Mouse (Mus musculus): ENCODE measurements around the gene Zim1. TPM values are rescaled to one million over a fixed set of nuclear protein-coding genes. Genes with fewer than 3 reads are reported as not detected.
A peak's percentile ranks its signal among the peaks of the same experiment; 100 is the strongest.

The Zim1 gene
- polyA plus RNA-seq, 1 experiment from 2014 or later: 5.7 TPM

GRCm38 (mm10) chr7:6709396-6709795 is 13.1 kb upstream of the Zim1 start:
- ATAC-seq (ENCODE audit: low FRiP score): no peak
- WGBS: 95% methylated on average over 15 of the region's 15 CpGs
- peaks cover 76% of the 10 kb centered on the region for H3K36me3 ChIP-seq
- no peaks in the 10 kb centered on the region for H3K9me3 ChIP-seq (replicated peaks)
- H3K4me3 ChIP-seq (replicated peaks): no peak overlapping the region
- no peak overlapping the region for H3K9ac ChIP-seq (replicated peaks)
- no peaks in the 10 kb centered on the region for H3K4me1 ChIP-seq
- no peak overlapping the region for H3K4me2 ChIP-seq
- no peaks in the 10 kb centered on the region for H3K27me3 ChIP-seq (replicated peaks)
- no peak overlapping the region for H3K27ac ChIP-seq (replicated peaks)

GRCm38 (mm10) chr7:6708451-6709180 is 12.4 kb upstream of the Zim1 start:
- H3K27ac ChIP-seq (replicated peaks): no peak overlapping the region
- no peak overlapping the region for H3K4me3 ChIP-seq (replicated peaks)
- H3K4me1 ChIP-seq: no peaks in the 10 kb centered on the region
- H3K36me3 ChIP-seq: peaks cover 74% of the 10 kb centered on the region
- no peak overlapping the region for H3K4me2 ChIP-seq
- H3K9ac ChIP-seq (replicated peaks): no peak overlapping the region
- no peaks in the 10 kb centered on the region for H3K27me3 ChIP-seq (replicated peaks)
- no peaks in the 10 kb centered on the region for H3K9me3 ChIP-seq (replicated peaks)
- WGBS: 89% methylated on average over 17 of the region's 17 CpGs
- ATAC-seq (ENCODE audit: low FRiP score): no peak

- 95% methylated on average over 23 of the region's 23 CpGs for WGBS
- Histone ChIP-seq H3K4me1 (no peaks in the 10 kb centered on the region), H3K4me2 (no peak overlapping the region), H3K27me3 (replicated peaks) (no peaks in the 10 kb centered on the region), H3K36me3 (peaks cover 64% of the 10 kb centered on the region), H3K9me3 (replicated peaks) (no peaks in the 10 kb centered on the region), H3K27ac (replicated peaks) (no peak overlapping the region), H3K9ac (replicated peaks) (no peak overlapping the region), H3K4me3 (replicated peaks) (no peak overlapping the region)
- no peak for ATAC-seq (ENCODE audit: low FRiP score)
These were observed 11.3 kb upstream of the Zim1 start for GRCm38 (mm10) chr7:6707416-6708015.

DNA sequence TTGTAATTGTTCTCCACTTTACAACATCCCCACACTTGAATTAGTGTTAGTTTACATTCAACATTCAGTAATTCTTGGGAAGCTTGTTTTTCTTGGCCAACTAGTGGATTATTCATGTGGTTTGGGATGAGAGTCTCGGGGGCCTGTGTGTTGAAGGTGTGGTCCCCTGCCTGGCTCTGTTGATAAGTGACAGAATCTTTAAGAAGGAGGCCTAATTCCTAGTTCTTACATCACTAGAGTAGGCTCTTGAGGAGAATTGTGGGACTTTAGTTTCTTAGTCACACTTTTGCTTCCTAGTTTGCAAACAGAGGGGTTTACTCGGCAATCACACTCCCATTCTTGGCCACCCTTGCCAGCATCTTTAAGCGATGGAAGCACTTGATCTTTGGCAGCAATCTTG is 3.0 kb upstream of the Zim1 start:
- no peaks in the 10 kb centered on the region for H3K27me3 ChIP-seq (replicated peaks)
- H3K27ac ChIP-seq (replicated peaks): no peak overlapping the region
- H3K9me3 ChIP-seq (replicated peaks): no peaks in the 10 kb centered on the region
- no peaks in the 10 kb centered on the region for H3K36me3 ChIP-seq
- 81% methylated on average over 3 of the region's 3 CpGs for WGBS
- no peak for ATAC-seq (ENCODE audit: low FRiP score)
- H3K9ac ChIP-seq (replicated peaks): no peak overlapping the region
- no peak overlapping the region for H3K4me2 ChIP-seq
- peaks cover 7% of the 10 kb centered on the region; the same call in 1 of the 2 replicates for H3K4me1 ChIP-seq
- no peak overlapping the region for H3K4me3 ChIP-seq (replicated peaks)

DNA sequence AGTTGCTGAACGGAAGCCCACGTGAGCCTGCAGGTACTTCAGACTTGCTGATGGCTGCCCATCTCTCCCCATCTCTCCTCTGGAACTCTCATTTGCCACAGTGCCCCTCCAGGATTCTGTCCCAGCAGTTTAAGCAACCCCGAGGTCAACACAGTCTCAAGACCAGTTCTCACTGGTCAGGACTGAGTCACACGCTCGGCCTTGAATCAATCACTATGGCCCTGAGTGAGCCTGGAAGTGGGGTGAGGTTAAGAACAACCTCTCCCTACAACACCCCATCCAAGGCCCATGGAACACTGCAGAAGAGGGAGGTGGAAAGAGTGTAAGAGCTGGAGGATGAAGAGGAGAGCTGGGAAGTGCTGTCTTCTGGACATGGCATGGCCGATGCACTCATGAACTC is 10.7 kb downstream of the Zim1 start:
- no peak overlapping the region for H3K4me3 ChIP-seq (replicated peaks)
- 0 out of 2 replicates have a peak, but pooled peaks cover 8% of the 10 kb centered on the region for H3K4me1 ChIP-seq
- no peaks in the 10 kb centered on the region for H3K27me3 ChIP-seq (replicated peaks)
- ATAC-seq (ENCODE audit: low FRiP score): no peak
- H3K27ac ChIP-seq (replicated peaks): no peak overlapping the region
- no peaks in the 10 kb centered on the region; the same call in 1 of the 2 replicates for H3K36me3 ChIP-seq
- 94% methylated on average over 6 of the region's 6 CpGs for WGBS
- no peaks in the 10 kb centered on the region for H3K9me3 ChIP-seq (replicated peaks)
- no peak overlapping the region for H3K9ac ChIP-seq (replicated peaks)
- no peak overlapping the region for H3K4me2 ChIP-seq

GRCm38 (mm10) chr7:6666726-6667125 is 29.5 kb downstream of the Zim1 start:
- Histone ChIP-seq H3K27ac (replicated peaks) (no peak overlapping the region), H3K4me1 (no peaks in the 10 kb centered on the region), H3K4me3 (replicated peaks) (no peak overlapping the region), H3K4me2 (no peak overlapping the region), H3K9me3 (replicated peaks) (no peaks in the 10 kb centered on the region), H3K36me3 (no peaks in the 10 kb centered on the region), H3K9ac (replicated peaks) (no peak overlapping the region), H3K27me3 (replicated peaks) (no peaks in the 10 kb centered on the region)
- WGBS: 74% methylated on average over 3 of the region's 3 CpGs
- no peak for ATAC-seq (ENCODE audit: low FRiP score)

GRCm38 (mm10) chr7:6663430-6663829 is 32.8 kb downstream of the Zim1 start:
- Histone ChIP-seq H3K36me3 (no peaks in the 10 kb centered on the region), H3K4me1 (no peaks in the 10 kb centered on the region), H3K9me3 (replicated peaks) (no peaks in the 10 kb centered on the region), H3K27ac (replicated peaks) (no peak overlapping the region), H3K4me3 (replicated peaks) (no peak overlapping the region), H3K4me2 (no peak overlapping the region), H3K27me3 (replicated peaks) (no peaks in the 10 kb centered on the region), H3K9ac (replicated peaks) (no peak overlapping the region)
- ATAC-seq (ENCODE audit: low FRiP score): no peak
- WGBS: 83% methylated on average over 7 of the region's 7 CpGs

- no peaks in the 10 kb centered on the region for H3K9me3 ChIP-seq (replicated peaks)
- H3K36me3 ChIP-seq: no peaks in the 10 kb centered on the region
- H3K27ac ChIP-seq (replicated peaks): no peak overlapping the region
- no peak overlapping the region for H3K4me3 ChIP-seq (replicated peaks)
- no peak overlapping the region for H3K9ac ChIP-seq (replicated peaks)
- H3K27me3 ChIP-seq (replicated peaks): no peaks in the 10 kb centered on the region
- no peaks in the 10 kb centered on the region for H3K4me1 ChIP-seq
- H3K4me2 ChIP-seq: no peak overlapping the region
- peak; percentile 61; the same call in 1 of the 2 replicates for ATAC-seq (ENCODE audit: low FRiP score)
- 18% methylated on average over 2 of the region's 2 CpGs for WGBS
These were observed 36.6 kb downstream of the Zim1 start for GRCm38 (mm10) chr7:6659605-6660004.

DNA sequence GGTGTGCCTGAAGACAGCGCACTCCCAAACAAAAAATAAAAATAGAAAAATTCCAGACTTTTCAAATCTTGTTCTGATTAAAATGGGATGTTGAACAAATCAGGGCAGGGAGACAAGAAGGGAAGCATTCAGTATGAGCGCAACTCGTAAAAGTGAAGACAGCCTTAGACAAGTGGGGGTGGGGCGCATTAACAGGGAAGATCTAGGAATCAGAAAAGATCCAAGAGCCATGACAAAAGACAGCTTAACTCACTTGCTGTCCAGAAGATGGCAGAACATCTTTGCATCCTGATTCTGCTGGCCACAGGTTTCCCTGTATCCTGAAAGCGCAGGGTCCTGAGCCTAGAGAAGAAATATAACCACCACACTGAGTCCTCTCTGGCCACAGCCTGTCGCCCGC is 37.6 kb downstream of the Zim1 start:
- H3K27ac ChIP-seq (replicated peaks): no peak overlapping the region

GRCm38 (mm10) chr7:6652151-6652550 is 44.1 kb downstream of the Zim1 start:
- H3K9ac ChIP-seq (replicated peaks): no peak overlapping the region
- H3K4me1 ChIP-seq: no peaks in the 10 kb centered on the region
- no peak overlapping the region for H3K4me2 ChIP-seq
- ATAC-seq (ENCODE audit: low FRiP score): no peak
- H3K4me3 ChIP-seq (replicated peaks): no peak overlapping the region
- H3K27ac ChIP-seq (replicated peaks): no peak overlapping the region
- no peaks in the 10 kb centered on the region for H3K27me3 ChIP-seq (replicated peaks)
- no peaks in the 10 kb centered on the region for H3K9me3 ChIP-seq (replicated peaks)
- 83% methylated on average over 5 of the region's 5 CpGs for WGBS
- no peaks in the 10 kb centered on the region for H3K36me3 ChIP-seq

More for the DNA sequence above, 37.6 kb downstream of the Zim1 start:
- Histone ChIP-seq H3K4me2 (no peak overlapping the region), H3K4me1 (no peaks in the 10 kb centered on the region), H3K9me3 (replicated peaks) (no peaks in the 10 kb centered on the region), H3K36me3 (no peaks in the 10 kb centered on the region), H3K27me3 (replicated peaks) (no peaks in the 10 kb centered on the region), H3K4me3 (replicated peaks) (no peak overlapping the region), H3K9ac (replicated peaks) (no peak overlapping the region)
- ATAC-seq (ENCODE audit: low FRiP score): no peak
- 91% methylated on average over 7 of the region's 7 CpGs for WGBS

GRCm38 (mm10) chr7:6651221-6651620 is 45.0 kb downstream of the Zim1 start:
- no peaks in the 10 kb centered on the region for H3K9me3 ChIP-seq (replicated peaks)
- WGBS: 79% methylated on average over 7 of the region's 7 CpGs
- no peak overlapping the region for H3K9ac ChIP-seq (replicated peaks)
- H3K4me3 ChIP-seq (replicated peaks): no peak overlapping the region
- no peak overlapping the region for H3K27ac ChIP-seq (replicated peaks)
- ATAC-seq (ENCODE audit: low FRiP score): no peak
- no peaks in the 10 kb centered on the region for H3K4me1 ChIP-seq
- no peaks in the 10 kb centered on the region for H3K36me3 ChIP-seq
- no peak overlapping the region for H3K4me2 ChIP-seq
- no peaks in the 10 kb centered on the region for H3K27me3 ChIP-seq (replicated peaks)

DNA sequence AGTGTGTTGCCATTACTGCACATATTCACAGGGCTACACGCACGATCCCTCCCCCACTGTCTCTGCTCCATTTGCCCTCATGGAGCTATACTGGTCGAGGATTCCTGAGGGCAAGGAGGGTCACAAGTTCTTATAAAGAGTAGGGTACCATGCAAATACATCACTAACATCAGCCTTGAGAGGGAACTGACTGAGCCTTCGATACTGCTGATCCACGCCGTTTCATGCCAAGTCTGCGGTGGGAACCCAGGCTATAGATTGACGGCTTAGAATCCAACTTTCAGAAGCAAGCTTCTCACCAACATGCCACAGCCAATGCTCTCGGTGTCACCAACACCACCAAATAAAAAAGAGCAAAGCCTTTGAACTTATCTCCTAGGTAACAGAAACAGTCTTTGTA is 45.7 kb downstream of the Zim1 start:
- Histone ChIP-seq H3K27ac (replicated peaks) (no peak overlapping the region), H3K36me3 (no peaks in the 10 kb centered on the region), H3K9ac (replicated peaks) (no peak overlapping the region), H3K27me3 (replicated peaks) (no peaks in the 10 kb centered on the region), H3K9me3 (replicated peaks) (no peaks in the 10 kb centered on the region), H3K4me3 (replicated peaks) (no peak overlapping the region), H3K4me2 (no peak overlapping the region), H3K4me1 (no peaks in the 10 kb centered on the region)
- no peak for ATAC-seq (ENCODE audit: low FRiP score)
- WGBS: 94% methylated on average over 9 of the region's 9 CpGs
